Mouse (Mus musculus): Measurements from ENCODE around the gene Grasp. TPM values are rescaled to one million over a fixed set of nuclear protein-coding genes. Genes with fewer than 3 reads are reported as not detected.

Grasp gene
- total RNA-seq, 2 experiments from 2014 or later: 89.7 to 107 TPM

- no peak for TF ChIP-seq CTCF (IDR thresholded peaks at IDR 0.05)
- Histone ChIP-seq H3K27ac (peak overlapping the region; percentile 71), H3K4me3 (no peak overlapping the region)
- DNase-seq (ENCODE audit: extremely low spot score in 1 of 2, low spot score in 2 of 2): no peak
- intact Hi-C loops (cut with DNase I): no loop called here
Measured at GRCm38 (mm10) chr15:101231648-101232180, 7.7 kb downstream of the Grasp start.

- no peak for TF ChIP-seq CTCF (IDR thresholded peaks at IDR 0.05)
- DNase-seq (ENCODE audit: extremely low spot score in 1 of 2, low spot score in 2 of 2): no peak
- intact Hi-C loops (cut with DNase I): no loop called here
- Histone ChIP-seq H3K4me3 (no peak overlapping the region), H3K27ac (peak overlapping the region; percentile 72)
Measured at GRCm38 (mm10) chr15:101232607-101233006, 8.6 kb downstream of the Grasp start.

- Histone ChIP-seq H3K27ac (peak overlapping the region; percentile 72), H3K4me3 (no peak overlapping the region)
- intact Hi-C loops (cut with DNase I): no loop called here
- no peak for DNase-seq (ENCODE audit: extremely low spot score in 1 of 2, low spot score in 2 of 2)
- no peak for TF ChIP-seq CTCF (IDR thresholded peaks at IDR 0.05)
Measured at GRCm38 (mm10) chr15:101233183-101233582, 9.2 kb downstream of the Grasp start.

- Histone ChIP-seq H3K4me3 (no peak overlapping the region), H3K27ac (peak overlapping the region; percentile 96)
- intact Hi-C loops (cut with DNase I): no loop called here
- no peak for DNase-seq (ENCODE audit: extremely low spot score in 1 of 2, low spot score in 2 of 2)
- TF ChIP-seq CTCF (IDR thresholded peaks at IDR 0.05): no peak
Measured at GRCm38 (mm10) chr15:101233641-101234275, 9.8 kb downstream of the Grasp start.

- DNase-seq (ENCODE audit: extremely low spot score in 1 of 2, low spot score in 2 of 2): no peak
- intact Hi-C loops (cut with DNase I): no loop called here
- H3K27ac ChIP-seq: peak overlapping the region; percentile 96
Measured at GRCm38 (mm10) chr15:101234611-101235341, 10.8 kb downstream of the Grasp start.

GRCm38 (mm10) chr15:101235342-101235698 lies 11.3 kb downstream of the Grasp start:
- DNase-seq (ENCODE audit: extremely low spot score in 1 of 2, low spot score in 2 of 2): no peak
- TF ChIP-seq CTCF (IDR thresholded peaks at IDR 0.05): no peak
- intact Hi-C loops (cut with DNase I): no loop called here
- Histone ChIP-seq H3K27ac (peak overlapping the region; percentile 96), H3K4me3 (peak overlapping the region; percentile 16; the same call in 1 of the 2 replicates)

More at GRCm38 (mm10) chr15:101234611-101235341, 10.8 kb downstream of the Grasp start:
- no peak overlapping the region for H3K4me3 ChIP-seq
- no peak for TF ChIP-seq CTCF (IDR thresholded peaks at IDR 0.05)

GRCm38 (mm10) chr15:101235728-101236327 lies 11.8 kb downstream of the Grasp start:
- peak; percentile 72 to 75 for DNase-seq (ENCODE audit: extremely low spot score in 1 of 2, low spot score in 2 of 2)
- no peak for TF ChIP-seq CTCF (IDR thresholded peaks at IDR 0.05)
- intact Hi-C loops (cut with DNase I): loop anchor here (1.0 kb wide), 1 partner anchor 12 kb away; the partner anchor contains the start of gene Grasp
- Histone ChIP-seq H3K4me3 (peak overlapping the region; percentile 19; the same call in 1 of the 2 replicates), H3K27ac (peak overlapping the region; percentile 96)

- H3K4me3 ChIP-seq: no peak overlapping the region
- intact Hi-C loops (cut with DNase I): loop anchor here (1.0 kb wide), 1 partner anchor 13 kb away; the partner anchor contains the start of gene Grasp
- peak; percentile 56 to 60 for DNase-seq (ENCODE audit: extremely low spot score in 1 of 2, low spot score in 2 of 2)
- H3K27ac ChIP-seq: peak overlapping the region; percentile 96
- TF ChIP-seq CTCF (IDR thresholded peaks at IDR 0.05): peak; percentile 77
Measured at GRCm38 (mm10) chr15:101236878-101237277, 12.9 kb downstream of the Grasp start.

- DNase-seq (ENCODE audit: extremely low spot score in 1 of 2, low spot score in 2 of 2): peak; percentile 78 to 82
- peak; percentile 69 for TF ChIP-seq CTCF (IDR thresholded peaks at IDR 0.05)
- intact Hi-C loops (cut with DNase I): loop anchor here (1.0 kb wide), 1 partner anchor 16 kb away; no protein-coding TSS in a partner anchor
- peak overlapping the region; percentile 89 for H3K27ac ChIP-seq
- peak overlapping the region; percentile 13; the same call in 1 of the 2 replicates for H3K4me3 ChIP-seq
Measured at GRCm38 (mm10) chr15:101238885-101239511, 15.0 kb downstream of the Grasp start.

GRCm38 (mm10) chr15:101239821-101240220 lies 15.8 kb downstream of the Grasp start:
- intact Hi-C loops (cut with DNase I): loop anchor here (1.0 kb wide), 3 partner anchors 17 to 75 kb away; no protein-coding TSS in a partner anchor
- TF ChIP-seq CTCF (IDR thresholded peaks at IDR 0.05): no peak
- no peak for DNase-seq (ENCODE audit: extremely low spot score in 1 of 2, low spot score in 2 of 2)
- no peak overlapping the region for H3K4me3 ChIP-seq
- peak overlapping the region; percentile 89 for H3K27ac ChIP-seq

- DNase-seq (ENCODE audit: extremely low spot score in 1 of 2, low spot score in 2 of 2): peak; percentile 89 to 91
- peak overlapping the region; percentile 46 for H3K4me3 ChIP-seq
- TF ChIP-seq CTCF (IDR thresholded peaks at IDR 0.05): peak; percentile 99
- peak overlapping the region; percentile 84 for H3K27ac ChIP-seq
- intact Hi-C loops (cut with DNase I): loop anchor here (1.0 kb wide), 2 partner anchors 42 to 74 kb away; no protein-coding TSS in a partner anchor
Measured at GRCm38 (mm10) chr15:101240799-101241204, 16.8 kb downstream of the Grasp start.

Data from left cerebral cortex, adult 2 months (tissue).